Mouse (Mus musculus) spleen, postnatal 10 days (tissue): ENCODE measurements at regions not wholly inside any gene's neighbourhood (a gene's known extent, or its start where the extent isn't known, plus 50 kb on each side); places are given as distances from the start of the nearest gene placed in this dataset.

ENCODE experiments used
- DNase-seq, 2 experiments: peaks; one replicate each; pipeline ENCODE4 v3.0.0; 2021 to 2022; ENCODE audit warnings: low spot score in 2 of 2

GRCm38 (mm10) chr16:10098511-10098910 lies 71.5 kb upstream of the Rpl39l start:
- DNase-seq, result no peak

DNA sequence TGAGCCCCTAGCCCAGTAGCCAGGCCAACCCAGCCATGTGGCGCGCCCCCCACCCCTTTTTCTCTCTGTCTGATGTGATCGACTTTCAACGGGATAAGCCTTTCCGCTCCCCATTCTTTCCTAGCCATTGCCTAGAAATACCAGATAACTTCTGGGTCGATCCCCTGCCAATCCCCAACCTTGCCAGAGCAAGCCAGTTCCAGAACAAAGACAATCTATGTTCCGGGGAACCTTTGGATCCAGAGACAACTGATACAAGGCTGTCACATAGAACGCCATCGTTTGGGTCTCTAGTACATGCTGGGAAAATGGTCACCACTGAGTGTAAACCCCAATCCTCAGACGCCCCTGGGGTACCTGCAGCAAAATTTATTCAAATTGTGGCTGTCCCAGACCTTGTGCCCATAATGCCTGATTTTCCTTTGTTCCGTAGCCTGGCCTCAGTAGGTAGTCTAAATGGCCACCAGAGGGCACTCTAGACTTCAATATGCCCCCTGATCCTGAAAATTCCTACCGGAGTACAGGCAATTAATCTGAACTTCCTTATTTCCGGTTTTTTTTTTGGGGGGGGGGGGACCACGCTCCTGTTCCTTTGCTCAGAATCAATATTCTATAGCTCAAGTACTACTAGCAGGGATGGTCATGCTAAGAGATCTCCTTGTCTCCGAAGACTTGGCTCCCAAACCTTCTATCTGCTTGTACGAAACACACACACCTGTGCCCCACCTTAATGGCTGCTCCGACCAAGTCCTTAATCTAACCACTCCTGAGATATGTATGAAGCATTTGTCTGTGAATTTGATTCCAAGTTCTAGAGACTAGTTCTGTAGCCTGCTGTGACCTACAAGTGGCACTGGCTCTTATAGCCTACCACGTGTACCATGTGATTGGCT lies 81.3 kb upstream of the Rpl39l start:
- DNase-seq, result no peak

DNA sequence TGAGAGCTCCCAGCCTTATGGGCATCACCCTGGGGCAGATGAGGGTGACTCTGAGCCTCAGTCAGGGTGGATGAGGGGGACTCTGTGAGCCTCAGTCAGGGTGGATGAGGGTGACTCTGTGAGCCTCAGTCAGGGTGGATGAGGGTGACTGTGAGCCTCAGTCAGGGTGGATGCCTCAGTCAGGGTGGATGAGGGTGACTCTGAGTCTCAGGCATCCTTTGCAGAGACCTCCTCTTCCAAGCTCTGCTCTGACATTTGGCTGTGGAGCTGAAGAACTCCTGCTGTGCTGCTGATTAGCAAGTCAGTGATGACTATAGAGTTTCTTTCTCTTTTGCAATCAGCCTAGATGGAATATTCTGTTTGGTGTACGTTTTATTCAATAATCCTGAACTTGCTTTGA lies 83.7 kb upstream of the Rpl39l start:
- no peak for DNase-seq

DNA sequence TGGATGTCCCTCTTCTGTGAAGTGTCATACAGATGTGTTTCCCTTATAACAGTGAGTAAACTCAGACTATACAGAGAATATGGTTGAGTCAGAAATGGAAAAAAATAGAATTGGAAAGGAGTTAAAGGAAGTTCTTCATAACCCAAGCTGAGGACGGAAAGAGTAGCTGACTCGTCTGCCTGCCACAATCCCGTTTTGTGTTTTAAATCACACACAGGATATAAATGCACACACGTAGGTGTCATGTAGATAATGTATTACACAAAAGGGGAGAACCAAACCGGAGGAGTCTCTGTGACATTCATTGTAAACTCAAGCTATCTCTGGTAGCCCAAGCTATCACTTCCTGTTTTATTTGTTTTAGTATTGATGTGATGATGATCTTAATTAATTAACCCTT lies 84.6 kb upstream of the Rpl39l start:
- no peak for DNase-seq

GRCm38 (mm10) chr16:10081751-10082150 lies 86.4 kb upstream of the Grin2a start:
- DNase-seq, result no peak

DNA sequence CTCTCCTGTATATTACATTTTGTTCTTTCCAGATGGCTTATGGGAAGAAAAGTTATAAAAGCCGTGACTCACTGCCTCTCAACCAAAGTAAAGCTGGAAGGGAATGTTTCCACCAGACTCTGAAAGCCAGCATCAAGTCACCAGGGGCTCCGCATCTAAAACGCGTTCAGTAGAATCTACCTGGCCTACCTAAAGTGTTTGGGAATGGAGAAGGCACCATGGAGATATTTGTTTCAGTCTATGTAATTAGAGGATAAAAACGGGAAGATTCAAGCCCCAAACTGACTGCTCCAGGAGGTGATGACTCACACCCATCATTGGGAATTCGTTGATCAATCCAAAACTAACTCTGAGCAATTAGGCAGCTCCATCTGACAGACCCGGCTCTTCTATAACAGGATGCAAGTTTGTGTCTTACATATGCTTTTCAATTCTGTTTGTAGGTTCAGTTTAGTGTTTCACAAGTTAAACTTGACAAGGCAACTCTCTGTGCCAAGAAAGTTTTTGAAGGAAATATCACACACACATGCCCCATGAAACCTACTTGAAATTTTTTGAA lies 84.8 kb upstream of the Grin2a start:
- DNase-seq, result no peak

DNA sequence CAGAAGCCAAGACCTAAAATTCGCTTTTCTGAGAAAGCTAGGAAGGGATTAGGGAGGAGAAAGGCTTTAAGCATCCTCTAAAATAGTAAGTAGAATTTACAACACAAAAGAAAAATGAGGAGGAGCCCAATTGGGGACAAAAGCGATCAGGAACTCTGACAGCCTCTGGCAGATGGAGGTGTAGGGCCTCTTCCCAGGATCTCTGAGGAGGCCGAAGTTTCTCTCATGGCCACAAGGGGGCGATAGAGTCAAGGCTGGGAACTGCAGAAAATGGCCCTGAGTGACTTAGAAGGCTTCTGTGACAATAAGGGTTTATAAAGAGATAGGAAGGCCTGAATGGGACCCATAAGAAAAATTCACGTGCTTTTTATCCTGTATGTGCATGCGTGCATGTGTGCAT lies 77.8 kb upstream of the Grin2a start:
- DNase-seq, result peak; percentile 10 to 44

- no peak for DNase-seq
These were observed 68.1 kb upstream of the Grin2a start for GRCm38 (mm10) chr16:10063491-10063890.

DNA sequence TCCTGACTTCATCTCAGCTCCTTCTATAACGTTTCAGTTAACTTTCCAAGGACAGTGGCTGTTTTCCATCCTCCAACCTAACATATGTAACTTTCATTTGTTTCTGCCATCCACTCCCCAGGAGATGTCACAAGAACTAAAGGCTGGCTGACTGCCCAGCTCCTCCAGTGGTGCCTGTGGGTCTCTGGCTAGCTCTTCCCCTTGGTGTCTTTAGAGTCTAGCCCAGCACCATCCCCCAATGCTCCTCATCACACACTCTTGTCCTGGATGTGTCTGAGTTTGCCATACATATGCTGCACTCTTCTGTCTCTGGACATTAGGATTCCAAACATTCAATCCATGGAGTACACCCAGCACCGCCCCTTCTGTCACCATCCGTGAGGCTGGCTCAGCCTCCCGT lies 62.7 kb upstream of the Grin2a start:
- no peak for DNase-seq
